Mouse (Mus musculus): ENCODE data around the gene Nrp1.

The Nrp1 gene

DNA sequence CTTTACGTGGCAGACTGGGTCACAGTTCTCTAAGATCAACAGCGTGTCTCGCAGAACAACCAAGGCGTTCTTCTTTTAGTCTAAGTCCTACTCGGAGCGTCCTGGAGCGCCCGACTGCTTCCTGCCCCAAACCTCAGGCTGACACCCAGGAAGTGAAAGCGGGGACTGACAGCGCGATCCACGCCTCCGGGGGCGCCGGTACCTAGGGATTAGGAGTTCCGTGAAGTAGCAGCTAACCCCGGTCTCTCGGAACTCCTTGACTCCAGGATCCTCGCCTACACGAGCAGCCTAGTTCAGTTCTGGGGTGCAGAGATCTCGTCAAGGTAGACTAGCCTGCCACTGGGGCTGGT, at the start of gene Nrp1:
Gene Nrp1, plus strand, starts transcription at position 199 of the 350 bp plus-strand sequence.
- peak; percentile 5 to 22 for DNase-seq

DNA sequence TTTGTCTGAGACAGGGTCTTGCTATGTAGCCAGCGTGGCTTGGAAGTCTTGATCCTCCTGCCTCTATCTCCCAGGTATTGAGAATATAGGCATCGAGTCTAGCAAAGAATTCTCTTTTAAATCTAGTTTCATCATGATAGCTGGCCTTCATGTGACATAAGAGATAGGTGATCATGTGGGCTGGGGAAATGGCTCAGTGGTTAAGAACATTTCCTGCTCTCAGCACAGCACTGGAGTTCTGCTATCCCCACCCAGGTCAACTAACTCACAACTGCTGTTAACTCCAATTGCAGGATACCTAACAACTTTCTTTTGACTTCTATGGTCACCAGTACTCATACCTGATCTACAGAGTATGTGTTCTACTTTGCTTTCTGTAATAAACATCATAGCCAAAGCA, 37.6 kb upstream of the Nrp1 start:
- DNase-seq, result no peak

DNA sequence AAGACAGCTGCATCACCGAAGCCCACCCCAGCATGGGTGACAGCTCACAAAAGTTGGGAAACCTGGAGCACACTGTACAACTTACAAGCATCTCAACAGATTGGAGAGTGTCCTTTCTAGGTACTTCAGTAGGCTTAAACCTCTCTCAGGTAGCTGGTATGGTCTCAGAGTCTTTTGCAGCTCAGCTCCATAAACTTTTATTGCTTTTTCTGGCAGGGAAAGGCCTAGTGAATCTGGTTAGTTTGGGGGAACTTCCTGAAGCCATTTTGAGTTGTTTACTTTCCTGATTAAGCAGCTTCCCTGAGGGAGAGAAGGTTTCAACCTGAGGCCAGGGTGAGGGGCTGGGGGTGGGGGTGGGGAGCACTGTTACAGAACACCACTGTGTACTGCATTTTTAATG, 31.1 kb upstream of the Nrp1 start:
- DNase-seq, result no peak

DNA sequence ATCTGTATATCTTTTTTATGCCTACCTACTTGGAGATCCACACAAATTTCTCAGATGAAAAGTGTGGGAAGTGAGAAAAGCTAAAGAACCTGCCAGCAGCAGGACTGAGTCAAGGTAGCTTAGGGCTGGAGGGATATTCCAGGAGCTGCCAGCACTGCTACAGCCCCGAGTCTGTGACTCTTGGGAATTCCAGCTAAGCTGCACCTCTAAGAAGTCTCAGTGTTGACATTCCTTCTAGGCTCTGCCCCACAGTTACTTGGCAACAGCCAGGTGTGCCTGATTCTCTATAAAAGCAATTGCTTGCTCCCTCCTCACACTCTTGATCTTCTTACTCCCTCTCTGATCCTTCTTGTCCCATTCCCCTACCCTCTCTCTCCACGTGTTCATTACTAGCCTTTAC, 30.5 kb upstream of the Nrp1 start:
- no peak for DNase-seq

DNA sequence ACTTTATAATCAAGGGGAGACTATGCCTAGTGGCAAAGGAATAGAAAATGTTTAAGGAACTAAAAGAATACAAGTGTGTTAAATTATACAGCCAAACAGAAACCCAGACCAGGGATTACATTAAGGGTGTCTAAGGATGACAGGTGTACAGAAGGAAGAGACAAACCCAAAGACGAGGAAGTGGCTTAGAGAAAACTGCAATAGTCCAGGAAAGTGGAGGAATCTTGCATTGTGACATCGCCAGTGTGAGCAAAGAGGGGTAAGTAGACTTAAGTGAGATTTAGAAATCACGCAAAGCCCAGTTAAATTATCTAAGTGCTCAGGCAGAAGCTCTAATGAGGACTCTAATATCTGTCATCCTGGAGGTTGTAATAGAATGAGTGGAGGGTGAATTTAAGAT, 28.9 kb upstream of the Nrp1 start:
- DNase-seq, result no peak

DNA sequence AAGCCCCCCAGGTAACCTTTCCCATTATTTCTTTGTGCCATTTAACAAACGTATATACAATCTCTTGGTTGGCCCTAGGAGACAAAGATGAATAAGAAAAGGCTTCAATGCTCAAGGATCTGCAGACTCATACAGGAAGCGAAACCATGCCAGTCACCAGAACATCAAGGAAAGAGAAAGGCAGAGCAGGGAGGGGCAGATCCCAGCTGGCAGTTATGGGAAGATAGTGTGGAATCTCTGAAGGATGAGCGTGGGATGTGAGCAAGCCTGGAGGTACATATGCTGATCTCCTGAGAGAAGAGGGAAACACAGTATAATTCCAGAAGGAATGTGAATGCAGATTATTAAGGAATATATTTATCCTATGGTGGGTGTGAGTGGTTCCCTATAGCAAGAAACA, 22.4 kb upstream of the Nrp1 start:
- no peak for DNase-seq

DNA sequence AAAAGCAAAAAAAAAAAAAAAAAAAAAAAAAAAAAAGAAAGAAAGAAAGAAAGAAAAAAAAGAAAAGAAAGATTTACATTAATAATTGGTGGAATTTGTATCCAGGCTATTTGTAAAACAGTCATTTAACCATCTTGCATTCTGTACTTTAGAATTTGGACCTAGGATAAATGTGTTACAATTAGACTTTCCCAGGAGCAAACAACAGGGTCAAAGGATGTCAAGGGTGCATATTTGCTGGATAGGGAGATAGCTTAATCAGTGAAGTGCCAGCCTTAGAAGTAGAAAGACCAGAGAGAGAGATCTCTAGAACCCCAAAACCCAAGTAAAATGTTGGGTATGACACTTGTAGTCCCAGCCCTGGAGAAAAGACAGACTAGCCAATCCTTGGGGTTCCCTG, 19.5 kb upstream of the Nrp1 start:
- DNase-seq, result no peak

DNA sequence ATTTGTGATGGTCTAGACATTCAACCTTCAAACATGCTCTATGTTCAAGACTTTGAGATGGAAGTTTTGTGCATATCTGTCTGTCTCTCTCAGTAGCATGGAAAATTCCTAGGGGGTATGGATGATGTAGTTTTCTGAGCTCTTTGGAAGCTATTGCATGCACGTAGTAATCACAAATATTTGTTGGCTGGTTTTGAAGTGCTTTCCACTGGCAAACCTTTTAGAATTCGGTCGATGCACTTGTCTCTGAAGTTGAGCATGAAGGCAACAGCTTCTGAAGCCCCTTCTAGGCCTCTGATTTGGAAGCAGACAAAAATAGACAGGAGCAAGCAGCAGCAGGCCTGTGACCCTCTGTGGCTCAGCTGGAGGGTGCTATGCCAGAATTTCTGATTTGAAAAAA, 18.9 kb upstream of the Nrp1 start:
- no peak for DNase-seq

DNA sequence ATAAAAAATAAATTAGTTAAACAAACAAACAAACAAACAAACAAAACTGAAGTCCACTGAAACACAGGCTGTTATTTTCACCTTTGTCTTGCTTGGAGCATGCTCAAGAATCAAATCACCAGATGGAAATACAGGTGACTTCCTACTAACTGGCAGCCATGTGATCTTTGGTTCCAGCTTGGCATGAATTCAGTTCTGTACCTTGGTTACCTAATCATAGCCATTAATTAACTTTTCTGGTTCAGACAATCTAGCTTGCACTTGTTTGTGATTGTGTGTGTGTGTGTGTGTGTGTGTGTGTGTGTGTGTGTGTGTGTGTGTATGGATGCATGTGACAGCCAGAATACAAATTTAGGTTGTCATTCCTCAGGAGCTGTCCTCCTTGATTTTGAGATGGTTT, 8.0 kb upstream of the Nrp1 start:
- no peak for DNase-seq

DNA sequence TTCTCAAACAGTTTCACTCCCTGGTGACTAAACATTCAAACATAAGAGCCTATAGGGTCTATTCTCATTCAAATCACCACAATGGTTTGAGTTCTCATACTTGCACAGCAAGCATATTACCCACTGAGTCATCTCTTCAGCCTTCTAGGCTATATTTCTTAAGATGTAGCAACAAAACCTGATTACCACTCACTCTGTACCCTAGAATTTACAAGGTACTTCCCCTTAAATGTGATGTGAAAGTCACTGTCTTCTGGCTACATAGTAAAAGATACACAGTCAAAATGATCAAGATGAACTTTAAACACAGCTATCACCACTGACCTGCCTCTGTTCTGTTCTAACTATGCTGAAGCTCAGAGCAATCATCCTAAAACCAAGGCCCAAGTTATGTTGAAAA, 7.2 kb upstream of the Nrp1 start:
- DNase-seq, result no peak

DNA sequence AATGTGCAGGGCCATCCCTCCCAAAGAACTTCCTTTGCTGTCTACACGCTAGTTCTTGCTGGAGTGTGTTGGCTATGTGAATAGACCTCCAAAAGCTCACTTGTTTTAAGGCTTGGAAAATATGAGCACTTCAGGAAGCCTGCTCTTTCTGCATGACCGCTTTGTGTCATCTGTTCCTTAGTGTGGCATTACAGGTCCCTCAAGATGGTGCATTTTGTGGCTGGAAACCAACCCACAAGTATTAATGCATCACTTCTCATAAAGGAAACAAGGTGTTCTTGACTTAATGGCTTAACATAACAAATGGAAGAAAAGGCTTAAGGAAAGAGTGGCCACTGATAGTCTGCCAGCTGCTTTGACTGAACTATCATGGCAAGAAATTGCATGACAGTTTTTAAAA, 5.6 kb upstream of the Nrp1 start:
- DNase-seq, result no peak

DNA sequence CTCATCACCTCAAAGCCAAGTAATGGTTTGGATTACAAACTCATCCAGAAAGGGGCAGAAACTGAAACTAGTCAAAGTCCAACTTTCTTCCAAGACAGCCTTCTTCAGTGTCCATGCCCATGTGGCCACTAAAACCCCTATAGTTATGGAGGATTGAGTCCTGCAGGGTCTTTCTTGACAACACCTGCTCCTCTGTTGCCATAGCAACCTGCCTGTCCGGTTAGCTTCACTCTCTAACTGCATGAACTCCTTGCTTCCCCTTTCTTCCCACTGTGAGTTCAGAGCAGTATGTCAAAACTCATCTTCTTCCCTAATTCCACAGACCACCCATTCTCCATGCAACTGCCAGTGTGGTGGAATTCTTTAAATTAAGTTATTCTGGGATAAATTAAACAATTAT, 4.4 kb upstream of the Nrp1 start:
- no peak for DNase-seq

DNA sequence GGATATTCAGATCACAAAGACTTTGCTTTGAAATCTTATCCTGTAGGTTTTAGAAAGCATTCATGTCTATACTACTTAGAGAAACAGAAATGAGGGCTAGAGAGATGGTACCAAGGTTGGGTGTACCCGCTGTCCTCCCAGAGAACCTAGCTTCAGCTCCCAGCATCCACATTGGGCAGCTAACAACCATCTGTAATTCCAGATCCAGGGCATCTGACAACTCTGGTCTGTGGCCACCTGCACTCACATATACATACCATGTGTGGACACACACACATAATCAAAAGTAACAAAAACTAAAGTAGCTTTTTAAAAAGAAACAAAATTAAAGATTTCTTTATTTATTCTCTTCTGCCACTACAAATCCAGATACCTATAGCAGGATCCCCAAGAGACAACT, 3.3 kb upstream of the Nrp1 start:
- no peak for DNase-seq

DNA sequence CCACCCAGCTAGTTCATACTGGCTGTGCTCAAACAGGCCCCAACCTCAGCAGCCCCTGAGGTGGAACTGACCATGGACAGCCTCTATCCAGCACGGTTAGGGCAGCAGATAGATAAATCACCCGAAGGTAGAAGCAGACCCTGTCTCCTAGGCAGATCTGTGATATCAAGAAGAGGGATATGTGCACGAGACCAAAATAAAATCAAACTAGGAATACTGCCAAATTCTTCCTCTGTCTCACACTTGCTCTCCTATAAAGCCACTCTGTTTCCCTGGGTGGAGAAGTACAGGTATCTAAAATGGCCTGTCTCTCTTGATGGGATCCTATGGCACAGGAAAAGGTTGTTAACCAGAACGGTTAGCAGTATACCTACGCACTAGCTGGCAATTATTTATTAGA, 2.2 kb upstream of the Nrp1 start:
- DNase-seq, result no peak

DNA sequence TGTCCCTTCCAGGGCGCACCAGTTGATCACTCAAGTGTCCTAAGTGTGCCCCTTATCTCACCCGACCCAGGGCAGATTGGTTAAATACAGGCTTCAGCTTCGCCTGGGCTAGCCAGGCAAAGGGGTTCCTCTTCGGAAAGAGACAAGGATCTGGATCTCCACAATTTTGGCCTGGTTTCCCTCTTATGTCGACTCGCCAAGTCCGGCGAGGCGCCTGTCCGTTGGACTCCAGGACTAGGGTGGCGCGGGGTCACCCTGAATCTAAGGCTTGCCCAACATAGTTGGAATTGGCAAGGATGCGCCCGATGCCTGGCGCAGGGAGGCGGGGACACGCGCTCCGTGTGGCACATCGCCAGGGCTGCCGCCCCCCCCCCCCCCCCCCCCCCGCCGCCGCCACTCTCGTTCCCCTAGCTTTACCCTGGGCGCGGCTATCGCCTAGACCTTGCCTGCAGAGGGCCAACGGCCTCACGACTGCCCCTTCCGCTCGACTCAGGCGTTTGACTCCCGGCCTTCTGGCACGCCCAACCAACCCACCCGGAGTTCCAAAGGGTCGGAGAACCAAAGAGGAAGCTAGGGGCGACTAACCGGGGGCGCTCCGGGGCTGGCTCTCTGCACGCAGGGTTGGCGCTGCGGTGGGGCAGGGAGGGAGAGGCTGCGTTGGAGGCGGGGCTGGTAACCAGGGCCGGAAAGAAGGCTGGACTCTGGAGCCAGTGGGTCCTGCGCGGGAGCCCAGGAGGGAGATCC, 1.4 kb upstream of the Nrp1 start:
- peak; percentile 30 to 32 for DNase-seq

DNA sequence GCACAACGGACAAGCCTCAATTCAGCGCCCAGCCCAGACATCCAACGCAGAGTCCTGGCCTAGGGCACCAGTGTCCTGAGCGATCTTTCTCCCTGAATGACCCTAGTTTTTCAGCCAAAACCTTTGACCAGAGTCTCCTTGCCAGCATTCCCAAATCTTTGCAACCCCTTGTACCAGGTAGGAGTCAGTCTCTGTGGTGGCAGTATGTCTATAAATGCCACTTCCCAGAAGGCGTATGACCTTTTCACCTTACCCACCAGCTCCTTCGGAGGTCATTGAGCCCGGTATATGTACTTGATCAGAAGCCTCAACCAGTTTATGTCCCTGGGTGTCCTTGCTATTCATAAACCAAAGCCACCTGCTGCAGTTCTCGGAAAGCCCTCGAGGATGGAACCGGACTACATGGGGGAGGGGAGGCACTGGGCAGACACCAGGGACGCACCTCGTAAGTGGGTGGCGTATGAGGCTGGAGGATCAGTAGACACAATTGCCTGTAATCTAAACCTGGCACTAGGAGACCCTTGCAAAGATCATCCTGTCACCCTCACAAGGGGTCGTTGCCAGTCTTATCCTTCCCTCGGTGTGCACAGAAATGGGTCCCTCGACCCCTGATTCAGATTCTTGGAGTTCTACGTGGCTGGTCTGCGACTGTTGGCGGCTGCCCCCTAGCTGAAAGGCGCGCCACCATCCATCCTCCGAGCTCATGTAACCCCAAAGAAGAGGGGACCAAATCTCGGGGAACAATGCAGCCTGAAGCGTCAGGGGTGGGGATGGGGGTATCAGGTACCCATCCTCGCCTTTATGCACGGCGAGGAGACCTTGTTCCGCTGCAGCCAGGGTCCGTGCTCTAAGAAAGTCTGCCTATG, 631 bp upstream of the Nrp1 start:
- peak; percentile 4 to 48 for DNase-seq

DNA sequence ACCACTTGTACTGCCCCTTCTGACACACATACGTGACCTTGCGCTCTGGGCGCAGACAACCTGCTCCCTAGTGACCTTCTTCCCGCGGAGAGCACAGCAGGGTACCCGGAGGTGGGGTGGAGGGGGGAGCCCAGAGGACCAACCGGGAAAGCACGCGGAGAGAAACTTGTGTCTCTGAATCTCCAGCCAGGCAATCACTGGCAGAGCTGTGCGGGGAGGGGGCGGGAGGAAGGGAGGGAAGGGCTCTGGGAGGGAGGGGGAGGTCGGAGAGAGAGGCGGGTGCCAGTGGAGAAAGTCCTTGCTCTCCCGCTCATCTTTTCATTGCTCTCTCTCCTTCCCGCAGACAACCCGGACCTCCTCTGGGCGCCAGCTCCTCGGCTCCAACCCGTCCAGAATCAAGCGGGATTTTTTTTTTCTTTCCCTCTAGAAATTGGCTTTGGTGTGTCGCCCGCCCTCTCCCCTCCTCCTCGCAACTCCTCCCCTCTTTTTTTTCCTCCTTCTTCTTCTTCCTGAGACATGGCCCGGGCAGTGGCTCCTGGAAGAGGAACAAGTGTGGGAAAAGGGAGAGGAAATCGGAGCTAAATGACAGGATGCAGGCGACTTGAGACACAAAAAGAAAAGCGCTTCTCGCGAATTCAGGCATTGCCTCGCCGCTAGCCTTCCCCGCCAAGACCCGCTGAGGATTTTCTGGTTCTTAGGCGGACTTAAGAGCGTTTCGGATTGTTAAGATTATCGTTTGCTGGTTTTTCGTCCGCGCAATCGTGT, 534 bp downstream of the Nrp1 start:
- peak; percentile 4 to 7 for DNase-seq

DNA sequence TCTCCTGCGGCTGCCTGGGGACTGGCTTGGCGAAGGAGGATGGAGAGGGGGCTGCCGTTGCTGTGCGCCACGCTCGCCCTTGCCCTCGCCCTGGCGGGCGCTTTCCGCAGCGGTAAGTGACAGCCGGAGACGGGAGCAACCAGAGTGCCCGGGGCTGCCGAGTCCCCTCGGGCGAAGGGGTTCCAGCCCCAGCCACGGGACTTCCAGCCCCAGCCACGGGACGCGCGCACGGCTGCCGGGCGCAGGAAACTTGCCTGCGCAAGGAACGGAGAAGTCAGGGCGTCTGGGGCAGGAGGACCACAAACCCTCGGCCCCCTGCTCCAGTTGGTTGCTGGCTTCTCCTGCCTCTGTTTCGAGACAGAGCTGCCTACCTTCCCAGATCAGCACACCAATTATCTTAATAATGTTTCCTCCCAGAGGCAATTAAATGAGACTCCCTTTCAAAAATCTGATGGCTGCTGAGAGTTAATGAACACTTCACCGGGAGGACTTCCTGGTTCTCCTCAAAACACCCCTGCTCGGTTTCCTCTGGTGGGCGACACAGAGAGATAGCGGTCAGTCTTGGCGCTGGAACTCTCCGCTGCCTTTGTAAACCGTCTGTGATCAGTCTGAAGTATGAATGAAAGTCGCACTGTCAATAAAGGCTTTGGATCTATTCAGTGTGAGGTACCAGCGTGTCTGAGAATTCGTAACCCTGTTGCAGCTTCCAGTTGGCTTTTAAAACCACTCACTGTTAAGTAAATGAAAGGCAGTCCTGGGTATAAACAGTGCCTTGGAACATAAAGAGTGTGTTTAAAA, 1.3 kb downstream of the Nrp1 start:
- peak in 1 of 2 experiments; percentile 15 for DNase-seq

DNA sequence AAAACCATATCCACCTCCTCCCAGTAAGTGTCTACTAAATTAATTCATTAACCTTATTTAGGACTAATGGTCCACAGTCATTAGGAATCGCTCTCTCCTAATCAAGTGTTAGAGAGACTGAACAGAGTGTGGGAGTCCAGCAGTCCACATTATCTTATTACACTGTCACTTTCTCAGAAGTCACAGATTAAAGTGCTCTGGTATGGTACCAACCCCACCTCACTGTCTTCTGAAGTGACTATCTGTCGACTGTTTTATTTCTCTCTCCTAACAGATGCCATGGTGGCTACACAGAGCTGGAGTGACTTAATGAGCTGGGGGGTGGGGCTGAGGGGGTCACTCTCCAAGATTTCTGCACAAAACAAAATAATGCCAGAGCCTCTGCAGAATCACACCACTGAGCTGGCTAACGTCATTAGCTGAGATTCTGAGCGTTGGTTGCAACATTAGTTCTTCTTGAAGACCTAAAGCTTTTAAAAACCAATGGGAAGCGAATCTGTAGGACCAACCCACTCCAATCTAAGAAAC, 3.0 kb downstream of the Nrp1 start:
- no peak for DNase-seq

DNA sequence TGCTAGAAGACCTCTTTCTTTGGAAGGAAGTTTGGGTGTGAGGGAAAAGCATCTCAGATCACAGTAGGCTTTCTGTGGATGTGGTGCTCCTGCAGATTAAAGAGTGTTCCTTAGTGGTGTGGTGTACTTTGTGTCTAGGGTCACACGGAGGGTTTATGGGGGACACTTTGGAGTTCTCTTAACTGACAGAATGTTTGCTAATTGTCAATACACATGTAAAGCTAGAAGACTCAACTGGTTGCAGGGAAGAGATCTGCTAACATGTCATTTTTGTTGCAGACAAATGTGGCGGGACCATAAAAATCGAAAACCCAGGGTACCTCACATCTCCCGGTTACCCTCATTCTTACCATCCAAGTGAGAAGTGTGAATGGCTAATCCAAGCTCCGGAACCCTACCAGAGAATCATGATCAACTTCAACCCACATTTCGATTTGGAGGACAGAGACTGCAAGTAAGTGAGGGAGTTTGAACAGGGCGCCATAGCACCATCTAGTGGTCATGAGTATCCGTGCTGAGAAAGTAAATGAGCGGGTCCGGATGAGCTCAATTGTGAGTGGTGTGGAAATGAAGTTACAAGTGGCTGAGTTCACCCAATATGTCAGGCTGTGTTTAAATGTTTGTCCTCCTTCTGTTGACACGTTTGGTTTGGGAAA, 4.7 kb downstream of the Nrp1 start:
- DNase-seq, result peak; percentile 30 to 70

DNA sequence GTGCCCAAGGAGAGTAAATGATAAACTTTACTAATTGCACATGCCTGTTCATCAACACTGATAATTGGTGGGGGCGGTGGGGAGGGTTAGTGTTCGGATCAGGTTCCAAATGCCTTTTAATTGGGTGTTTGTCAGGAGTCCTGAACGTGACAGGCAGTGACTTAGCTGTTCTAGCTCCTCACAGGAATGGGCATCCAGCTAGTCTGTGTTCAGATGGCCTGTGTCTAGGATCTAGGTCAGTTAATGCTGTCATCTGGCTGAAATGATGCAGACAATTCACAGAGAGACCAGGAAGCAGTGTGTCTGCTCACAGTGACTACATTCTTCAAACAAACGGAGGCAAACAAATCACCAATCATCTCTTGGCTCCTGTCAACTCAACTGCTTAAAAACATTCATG, 12.1 kb downstream of the Nrp1 start:
- no peak for DNase-seq

DNA sequence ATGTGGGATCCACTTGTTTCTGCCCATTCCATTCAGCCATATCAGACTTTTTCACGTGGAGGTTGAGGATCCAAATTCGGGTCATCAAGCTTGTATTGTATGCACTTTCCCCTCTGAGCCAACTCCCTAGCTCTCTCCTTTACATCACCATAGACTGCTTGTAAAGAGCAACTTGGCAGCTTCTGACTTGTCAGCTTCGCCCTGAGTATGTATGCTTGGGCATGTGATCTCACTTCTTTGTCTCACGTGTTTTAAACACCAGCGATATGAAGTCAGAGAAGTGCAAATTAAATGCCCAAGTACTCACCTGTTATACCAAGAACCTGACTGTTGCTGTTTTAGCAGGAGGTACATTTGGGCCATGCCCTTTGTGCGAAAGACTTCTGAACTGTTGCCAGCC, 12.6 kb downstream of the Nrp1 start:
- no peak for DNase-seq
